Mouse (Mus musculus): ENCODE results near the gene Zbtb37.
"Not testable (repeated sequence)": the region's sequence is repeated elsewhere in the genome, so short reads cannot be mapped to it uniquely, and the experiment has no call there.

Gene Zbtb37

DNA sequence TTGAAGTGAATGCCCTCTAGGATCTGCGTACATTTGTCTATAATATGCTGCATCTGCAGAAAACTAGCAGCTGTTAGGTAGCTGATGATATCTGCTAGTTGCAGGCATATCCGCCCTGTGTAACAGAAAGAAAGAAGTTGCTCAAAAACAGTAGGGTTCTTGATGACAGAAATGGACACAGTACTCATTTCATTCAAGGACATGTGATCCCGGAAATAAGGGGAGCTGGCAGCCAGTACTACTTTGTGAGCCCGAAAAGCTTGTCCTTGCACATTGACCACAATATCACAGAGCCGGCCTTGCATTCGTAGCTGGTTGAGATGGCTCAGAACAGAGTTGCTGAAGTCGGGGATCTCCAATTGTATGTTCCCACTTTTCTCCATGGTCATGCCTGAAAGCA lies 2.3 kb downstream of the Zbtb37 start:
- no peak for DNase-seq (ENCODE audit: low read depth)

DNA sequence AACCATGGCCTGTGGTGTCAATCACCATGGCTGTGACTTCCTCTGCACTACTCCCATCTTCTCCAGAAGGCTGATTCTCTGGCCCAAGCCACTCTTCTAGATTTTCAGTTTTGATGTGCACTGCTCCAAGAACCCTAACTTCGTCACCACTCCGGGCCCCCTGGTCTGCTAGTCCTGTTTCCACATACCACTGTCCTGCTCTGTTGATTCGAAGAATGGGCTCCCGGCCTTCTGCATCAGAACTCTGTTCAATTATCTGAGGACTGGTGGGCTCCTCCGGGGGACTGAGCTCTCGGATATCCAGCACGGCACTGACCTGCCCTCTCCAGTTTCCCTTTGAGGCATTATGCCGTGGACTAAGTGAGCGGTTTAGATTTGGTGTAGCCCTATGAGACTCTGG lies 2.8 kb downstream of the Zbtb37 start:
- DNase-seq (ENCODE audit: low read depth) = no peak

DNA sequence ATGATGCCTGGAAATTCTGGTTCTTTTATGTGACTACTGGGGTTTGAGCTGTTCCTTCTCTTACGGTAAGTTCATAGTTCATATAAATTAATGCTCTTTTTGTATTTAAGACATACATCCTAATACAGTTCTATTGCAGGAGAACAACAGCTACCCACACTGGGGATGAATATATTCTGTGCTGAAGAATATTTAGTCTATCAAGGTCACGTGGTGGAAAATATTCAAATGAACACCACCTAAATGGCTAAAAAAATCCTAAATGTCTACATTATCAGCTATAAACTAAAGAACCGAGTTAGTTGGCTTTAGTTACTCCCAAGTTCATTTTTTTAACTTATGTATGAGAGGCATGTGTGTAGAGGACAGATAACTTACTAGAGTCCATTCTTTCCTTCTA lies 4.6 kb downstream of the Zbtb37 start:
- DNase-seq (ENCODE audit: low read depth) = no peak

DNA sequence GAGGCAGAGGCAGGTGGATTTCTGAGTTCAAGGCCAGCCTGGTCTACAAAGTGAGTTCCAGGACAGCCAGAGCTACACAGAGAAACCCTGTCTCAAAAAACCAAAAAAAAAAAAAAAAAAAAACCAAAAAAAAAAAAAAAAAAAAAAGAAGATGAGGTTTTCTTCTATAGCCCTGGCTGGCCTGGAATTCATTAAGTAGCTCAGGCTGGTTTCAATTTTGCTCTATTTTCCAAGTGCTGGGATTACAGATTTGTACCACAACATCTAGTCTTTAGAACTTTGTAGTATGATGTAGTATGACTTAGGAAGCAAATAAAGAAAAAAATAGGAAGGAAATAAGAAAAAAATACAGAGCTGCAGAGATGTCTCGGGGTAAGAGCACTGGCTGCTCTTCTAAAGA lies 6.2 kb downstream of the Zbtb37 start:
- DNase-seq (ENCODE audit: low read depth) = not testable (repeated sequence)

DNA sequence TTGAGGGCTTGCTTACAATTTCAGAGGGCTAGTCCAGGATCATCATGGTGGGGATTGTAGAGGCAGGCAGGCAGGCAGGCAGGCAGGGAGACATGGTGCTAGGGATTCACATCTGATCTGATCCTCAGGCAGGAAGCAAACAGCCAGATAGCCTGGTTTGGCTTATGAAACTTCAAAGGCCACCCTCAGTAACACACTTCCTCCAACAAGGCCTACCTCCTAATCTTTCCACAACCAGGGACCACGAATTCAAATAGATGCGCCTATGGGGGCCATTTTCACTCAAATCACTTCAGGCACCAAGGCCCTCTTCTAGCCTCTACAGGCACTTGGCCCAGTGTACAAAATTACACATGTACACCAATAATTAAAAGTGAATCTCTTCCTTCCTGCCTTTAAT lies 7.5 kb downstream of the Zbtb37 start:
- no peak for DNase-seq (ENCODE audit: low read depth)

DNA sequence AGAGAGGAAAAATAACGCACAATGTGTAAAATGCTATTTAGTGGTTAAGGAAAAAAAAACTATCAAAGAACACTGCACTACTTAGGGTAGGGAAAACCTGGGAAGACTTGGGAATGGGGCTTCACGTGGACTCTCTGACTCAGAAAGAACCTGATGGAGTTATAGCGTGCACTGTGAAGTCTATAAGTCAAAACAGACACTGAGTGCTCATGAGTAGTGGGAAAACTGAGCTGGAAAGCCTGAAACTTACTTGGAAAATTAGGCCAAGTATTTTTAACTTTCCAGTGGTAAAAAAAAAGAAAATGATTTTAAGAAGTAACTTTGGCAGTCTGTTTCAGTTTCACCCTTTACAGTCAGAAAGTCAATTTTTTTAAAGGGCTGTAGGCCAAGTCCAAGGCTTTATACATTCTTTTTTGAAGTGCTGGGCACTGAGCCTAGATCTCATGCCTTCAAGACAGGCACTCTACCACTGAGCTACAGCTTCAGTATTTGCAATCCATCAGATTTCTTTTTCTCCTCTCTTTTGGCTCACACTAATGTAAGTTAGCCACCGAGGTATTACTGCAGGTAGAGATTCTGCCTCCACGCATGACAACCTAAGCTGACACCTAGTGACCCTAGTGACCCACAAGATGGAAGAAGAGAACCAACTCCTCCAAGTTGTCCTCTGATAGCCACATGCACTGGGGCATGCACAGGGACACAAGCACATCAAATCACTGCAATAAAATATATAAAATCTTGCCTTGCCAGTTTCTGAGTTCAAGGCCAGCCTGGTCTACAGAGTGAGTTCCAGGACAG lies 9.0 kb downstream of the Zbtb37 start:
- DNase-seq (ENCODE audit: low read depth) = no peak

DNA sequence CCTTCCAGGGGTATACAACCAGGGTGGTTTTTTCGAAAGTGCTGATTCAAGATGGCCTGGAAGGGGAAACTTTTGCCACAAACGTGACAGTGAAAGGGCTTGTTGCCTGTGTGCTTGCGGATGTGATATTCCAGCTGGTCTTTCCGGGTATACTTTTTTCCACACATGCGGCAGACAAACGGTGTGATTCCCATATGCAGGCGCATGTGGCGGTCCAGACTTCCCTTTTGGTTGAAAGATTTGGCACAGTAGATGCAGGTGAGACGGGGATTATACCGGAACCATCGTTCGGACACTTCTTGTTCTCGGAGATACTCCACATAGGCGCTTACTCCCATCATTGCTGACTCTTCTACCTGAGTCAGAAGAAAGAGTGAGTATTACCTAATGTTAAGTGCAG lies 14.6 kb downstream of the Zbtb37 start:
- no peak for DNase-seq (ENCODE audit: low read depth)

DNA sequence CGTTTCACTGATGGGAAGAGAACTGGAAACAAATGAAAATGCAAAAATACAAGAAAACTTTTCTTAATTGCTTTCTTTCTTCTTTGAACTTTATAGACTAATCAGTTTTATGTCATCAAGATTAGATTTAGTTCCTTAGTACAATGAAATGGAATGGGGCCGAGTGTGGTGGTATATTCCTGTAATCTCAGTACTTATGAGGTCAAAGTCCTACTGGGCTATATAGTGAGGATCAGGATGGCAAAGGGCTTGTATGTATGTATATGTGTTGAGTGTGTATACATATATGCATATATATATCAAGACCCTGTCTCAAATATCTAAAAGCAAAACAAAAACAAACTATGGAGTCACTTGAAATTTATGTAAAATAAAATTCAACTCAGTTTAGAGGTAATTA lies 18.3 kb downstream of the Zbtb37 start:
- no peak for DNase-seq (ENCODE audit: low read depth)

DNA sequence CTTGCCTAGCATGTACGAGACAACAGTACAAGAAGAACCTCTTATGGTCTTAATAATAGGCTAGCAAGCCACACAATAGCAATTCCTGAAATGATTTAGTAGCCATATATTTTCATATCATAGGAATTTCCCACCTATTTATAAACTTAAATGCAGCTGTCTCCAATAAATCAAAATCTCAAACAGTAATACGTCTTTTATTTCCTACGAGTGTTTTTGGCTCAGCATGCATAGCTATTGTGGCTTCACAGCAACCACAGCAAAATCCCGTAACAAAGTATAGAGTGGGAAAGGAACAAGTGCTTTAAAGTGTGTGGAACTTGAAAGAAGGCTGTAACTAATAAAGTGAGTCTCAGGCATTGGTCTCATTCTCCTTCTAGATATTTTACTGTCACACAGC lies 24.2 kb downstream of the Zbtb37 start:
- no peak for DNase-seq (ENCODE audit: low read depth)

DNA sequence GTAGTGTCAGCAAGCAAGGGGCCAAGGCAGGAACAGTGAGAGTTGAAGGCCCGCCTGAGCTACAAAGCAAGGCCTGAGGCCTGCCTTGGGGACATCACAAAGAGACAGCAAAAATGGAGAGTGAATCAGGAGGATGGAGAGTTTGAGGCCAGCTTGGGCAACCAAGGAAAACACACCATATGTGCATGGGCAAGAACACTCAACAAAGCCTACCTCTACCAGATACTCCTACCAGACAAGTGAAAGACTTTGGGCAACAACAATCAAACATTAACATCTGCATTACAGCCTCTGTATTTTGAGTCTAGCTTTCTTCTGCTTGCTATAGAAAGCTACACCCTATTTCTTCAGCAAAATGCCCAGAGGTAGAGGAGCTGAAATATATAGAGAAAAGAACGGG lies 26.6 kb downstream of the Zbtb37 start:
- DNase-seq (ENCODE audit: low read depth) = no peak

DNA sequence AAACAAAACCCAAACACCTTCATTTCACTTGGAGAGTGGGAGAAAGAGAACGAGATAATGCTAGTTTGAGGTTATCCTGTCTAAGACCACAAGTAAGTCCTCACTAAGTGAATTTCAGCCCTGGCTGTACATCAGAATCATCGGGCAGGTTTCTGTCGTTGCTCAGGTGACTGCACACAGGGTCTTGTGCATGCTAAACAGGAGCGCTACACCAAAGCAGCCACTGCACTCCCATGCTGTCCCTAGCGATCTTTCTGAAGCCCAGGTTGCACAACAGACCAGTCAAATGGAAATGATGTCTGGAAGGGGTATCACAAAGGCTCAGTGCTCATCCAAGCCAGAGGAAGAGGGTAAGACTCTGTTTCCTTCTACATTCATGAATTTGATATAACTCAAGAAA lies 28.2 kb downstream of the Zbtb37 start:
- no peak for DNase-seq (ENCODE audit: low read depth)

DNA sequence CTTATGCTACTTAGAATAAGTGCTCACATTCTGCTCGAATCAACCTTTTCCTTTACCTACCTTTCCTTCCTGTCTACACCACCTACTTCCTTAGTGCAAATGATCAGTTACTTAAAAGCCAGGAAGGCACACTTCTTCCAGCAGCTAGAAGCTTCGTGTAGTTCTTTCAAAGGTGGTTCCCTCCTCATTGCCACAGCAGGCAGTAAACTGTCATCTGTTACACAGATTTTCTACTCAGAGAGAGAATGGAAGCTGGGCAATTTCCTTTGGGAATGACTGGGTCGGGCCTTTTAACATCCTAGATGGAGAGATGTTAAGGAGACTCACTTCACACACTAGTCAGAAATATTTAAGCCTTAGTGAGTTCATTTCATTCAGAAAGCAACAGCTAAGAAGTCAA lies 29.1 kb downstream of the Zbtb37 start:
- DNase-seq (ENCODE audit: low read depth) = no peak

DNA sequence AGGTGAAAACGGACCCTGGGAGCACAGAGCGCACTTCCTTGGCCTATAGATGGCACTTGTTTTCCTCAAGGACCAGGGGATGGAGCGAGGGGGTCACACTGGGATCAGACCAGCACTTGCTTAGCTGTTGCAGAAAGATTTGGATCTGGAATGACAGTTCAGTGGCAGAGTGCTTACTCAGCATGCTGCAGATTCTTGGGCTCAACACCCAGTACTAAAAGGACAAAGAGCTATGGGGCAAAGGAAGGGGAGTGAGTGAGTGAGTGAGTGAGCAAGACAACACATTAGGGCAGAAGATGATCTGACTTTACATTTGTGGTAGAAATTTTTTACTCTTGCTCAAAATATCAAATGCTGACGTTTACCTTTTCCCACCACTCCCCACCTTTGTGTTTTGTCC lies 29.7 kb downstream of the Zbtb37 start:
- DNase-seq (ENCODE audit: low read depth) = no peak

DNA sequence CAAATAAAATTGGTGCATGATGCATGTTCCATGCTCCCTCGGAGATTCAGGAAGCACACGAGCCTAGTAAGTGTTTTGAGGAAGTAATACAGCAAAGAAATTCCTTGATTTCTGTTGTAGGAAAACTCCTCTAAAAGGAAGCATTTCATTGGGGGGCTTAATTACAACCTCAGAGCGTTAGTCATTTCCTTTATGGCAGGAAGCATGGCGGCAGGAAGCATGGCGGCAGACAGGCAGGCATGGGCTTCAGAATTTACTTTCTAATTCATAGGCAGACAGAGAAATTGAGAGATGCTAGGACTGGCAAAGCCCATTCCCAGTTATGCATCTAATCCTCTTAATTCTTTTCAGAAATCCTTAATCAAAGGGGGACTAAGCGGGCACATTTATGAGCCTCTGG lies 40.8 kb downstream of the Zbtb37 start:
- DNase-seq (ENCODE audit: low read depth) = no peak

DNA sequence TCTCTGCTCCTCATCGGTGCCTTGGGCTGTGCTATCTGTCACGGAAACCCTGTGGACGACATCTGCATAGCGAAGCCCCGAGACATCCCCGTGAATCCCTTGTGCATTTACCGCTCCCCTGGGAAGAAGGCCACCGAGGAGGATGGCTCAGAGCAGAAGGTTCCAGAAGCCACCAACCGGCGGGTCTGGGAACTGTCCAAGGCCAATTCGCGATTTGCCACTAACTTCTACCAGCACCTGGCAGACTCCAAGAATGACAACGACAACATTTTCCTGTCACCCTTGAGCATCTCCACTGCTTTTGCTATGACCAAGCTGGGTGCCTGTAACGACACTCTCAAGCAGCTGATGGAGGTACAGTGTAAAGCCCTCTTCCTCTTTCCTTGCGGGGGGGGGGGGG lies 45.3 kb downstream of the Zbtb37 start:
- no peak for DNase-seq (ENCODE audit: low read depth)

DNA sequence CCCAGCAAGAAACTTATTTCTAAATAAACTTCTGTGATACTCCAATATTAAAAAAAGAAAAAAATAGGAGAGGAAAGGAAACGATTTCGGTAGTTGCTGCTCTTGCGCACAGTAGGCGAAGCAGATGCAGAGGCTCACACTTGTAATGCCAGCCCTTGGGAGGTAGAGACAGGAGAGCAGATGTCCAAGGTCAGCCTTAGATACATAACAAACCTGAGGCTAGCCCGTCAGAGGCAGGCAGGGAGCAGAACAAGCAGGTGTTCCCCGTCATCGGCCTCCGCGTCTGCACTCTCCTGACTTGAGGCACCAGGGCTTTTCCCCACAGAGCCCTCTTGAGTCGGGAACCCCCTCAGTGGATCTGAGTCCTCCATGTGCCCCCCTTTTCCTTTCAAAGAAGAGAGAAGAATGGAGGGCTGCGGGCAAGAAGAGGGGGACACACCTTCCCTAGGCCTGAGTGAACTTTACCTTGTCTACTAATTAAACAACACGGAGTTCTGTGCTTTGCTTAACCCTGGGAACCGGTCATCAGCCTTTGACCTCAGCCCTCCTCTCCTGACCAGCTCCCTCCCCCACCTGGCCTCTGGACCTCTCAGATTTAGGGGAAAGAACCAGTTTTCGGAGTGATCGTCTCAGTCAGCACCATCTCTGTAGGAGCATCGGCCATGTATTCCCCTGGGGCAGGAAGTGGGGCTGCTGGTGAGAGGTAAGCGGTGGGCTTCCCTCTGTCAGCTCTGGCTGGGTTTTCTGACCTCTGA lies 47.6 kb downstream of the Zbtb37 start:
- DNase-seq (ENCODE audit: low read depth) = no peak

DNA sequence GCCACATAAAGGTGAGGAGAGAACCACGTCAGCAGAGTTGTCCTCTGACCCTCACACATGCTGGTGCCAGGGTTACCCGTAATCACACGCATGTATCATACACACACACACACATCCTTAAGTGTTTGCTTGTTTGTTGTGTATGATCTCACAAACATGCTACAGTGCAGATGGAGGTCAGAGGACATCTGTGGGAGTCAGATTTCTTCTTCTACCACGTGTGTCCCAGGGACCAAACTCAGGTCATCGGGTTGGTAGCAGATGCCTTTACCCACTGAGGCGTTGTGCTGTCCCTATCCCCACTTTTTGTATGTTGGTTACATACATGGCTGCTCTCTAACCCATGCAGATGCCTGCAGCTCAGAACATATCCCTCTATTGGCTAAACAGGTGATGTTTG lies 49.2 kb downstream of the Zbtb37 start:
- no peak for DNase-seq (ENCODE audit: low read depth)

DNA sequence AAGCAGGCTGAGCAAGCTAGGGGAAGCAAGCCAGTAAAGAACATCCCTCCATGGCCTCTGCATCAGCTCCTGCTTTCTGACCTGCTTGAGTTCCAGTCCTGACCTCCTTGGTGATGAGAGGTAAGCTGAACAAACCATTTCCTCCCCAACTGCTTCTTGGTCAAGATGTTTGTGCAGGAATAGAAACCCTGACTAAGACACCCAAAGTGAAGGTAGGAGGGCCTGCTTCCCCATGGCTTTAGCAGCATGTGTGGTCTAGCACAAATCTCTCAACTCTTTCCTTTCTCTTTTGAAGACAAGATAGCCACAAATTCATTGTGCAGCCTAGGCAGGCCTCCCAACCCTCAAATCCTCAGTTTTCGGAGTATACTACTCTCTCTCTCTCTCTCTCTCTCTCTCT lies 49.9 kb downstream of the Zbtb37 start:
- not testable (repeated sequence) for DNase-seq (ENCODE audit: low read depth)

DNA sequence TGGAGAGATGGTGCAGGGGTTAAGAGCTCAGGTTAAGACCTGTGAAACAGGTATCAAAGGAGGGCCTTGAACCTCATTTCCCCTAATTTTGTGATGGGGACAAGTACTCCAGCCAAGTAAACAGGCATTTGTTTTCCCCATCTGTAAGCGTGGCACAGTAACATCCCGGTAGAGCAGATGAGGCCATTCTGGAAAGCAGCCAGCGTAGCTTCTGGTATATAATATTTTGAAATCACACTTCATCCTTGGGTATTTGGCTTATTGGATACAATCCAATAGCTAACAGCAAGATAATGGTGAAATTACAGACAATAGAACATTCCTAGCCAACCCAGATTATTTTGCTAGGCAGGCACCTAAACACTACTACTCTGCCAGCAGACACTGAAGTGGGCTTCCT lies 51.8 kb downstream of the Zbtb37 start:
- no peak for DNase-seq (ENCODE audit: low read depth)

DNA sequence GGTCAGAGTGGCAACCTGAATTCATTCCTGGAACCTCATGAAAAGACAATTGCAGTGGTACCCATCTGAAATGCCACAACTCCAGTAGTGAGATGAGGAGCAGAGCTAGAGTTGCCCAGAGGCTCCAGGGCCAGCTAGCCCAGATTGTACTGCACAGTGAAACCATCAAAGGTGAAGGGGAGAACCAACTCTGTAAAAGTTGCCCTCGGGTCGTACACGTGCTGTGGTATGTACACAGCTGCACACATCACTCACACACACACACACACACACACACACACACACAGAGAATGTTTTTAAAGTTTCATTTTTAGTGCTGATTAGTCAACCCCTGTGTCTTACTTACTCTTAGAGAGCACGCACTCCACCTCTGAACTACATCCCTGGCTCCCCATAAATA lies 53.3 kb downstream of the Zbtb37 start:
- no peak for DNase-seq (ENCODE audit: low read depth)

DNA sequence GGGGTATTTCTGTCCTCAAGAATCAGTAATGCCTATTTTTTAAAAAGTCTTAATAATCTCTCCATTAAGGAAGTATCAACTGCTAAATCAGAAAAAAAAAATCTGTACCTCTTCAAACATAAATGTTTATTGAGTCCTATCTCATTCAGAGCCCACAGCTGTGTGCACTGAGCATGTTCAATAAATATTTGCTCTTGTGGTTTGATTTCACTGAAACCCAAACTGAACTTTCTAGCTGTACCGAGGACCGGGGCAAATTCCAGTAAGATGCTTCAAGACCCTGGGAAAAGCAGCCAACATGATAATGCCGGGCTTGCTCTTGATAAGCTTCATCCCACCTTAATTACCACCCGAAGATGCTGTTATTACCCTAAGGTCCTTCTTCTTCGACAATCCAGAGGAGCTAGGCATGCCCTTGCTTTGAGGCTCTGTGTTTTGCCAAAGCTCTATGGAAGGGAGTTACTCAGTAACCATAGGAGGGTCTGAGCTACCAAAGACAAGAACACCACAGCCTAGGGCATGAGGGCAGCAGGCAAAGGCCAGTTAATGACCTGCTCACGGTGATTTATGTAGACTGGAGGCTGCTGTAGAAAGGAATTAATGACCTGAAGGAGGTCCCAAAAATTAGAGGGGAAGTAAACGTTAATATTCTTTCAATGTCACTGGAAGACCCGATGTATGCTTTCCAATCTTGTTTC lies 54.0 kb downstream of the Zbtb37 start:
- DNase-seq (ENCODE audit: low read depth) = no peak

DNA sequence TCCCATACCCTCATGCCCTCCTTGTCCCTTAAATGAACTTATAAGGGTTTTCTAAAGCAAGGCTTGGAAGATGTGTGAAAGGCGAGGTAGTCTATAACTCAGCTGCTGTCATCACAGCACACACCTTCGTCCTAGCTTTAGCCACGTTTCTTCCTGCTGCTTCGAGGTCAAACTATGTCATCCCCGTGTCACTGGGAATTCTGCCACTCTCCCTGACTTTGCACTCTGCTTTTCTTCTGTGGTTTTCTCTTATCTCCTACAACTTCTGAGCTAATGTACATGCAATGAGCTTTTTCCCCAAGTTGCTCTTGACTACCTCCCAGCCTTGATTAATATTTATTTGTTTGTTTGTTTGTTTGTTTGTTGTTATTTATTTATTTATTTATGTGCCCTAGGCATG lies 54.6 kb downstream of the Zbtb37 start:
- DNase-seq (ENCODE audit: low read depth) = no peak

DNA sequence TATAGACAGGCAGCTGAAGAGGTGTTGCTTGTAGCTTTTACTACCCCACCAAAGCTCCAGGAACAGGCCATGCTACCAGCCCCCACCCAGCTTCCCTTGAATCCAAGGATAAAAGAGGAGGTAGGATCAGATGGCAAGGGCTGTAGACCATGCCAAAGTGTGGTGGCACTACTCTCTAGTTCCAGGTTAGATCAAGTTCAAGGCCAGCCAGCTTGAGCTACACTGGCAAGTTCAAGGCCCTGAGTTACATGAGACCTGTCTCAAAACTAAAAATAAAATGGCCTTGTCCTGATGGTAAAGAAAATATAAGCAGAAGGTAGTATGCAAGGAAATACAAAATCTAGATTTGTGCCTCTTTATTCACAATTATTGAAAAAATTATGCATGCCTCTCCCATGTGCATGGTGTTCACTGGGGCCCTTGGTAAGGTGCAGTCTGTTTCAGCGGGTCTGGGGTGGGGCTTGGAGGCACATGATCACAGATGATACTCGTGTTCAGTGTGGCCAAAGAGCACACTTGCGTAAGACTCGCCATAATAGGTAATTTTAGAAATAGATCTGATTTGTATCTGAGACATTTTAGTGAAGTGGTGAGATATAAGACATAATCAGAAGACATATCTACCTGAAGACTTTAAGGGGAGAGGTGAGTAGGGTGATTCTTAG lies 56.4 kb downstream of the Zbtb37 start, which contains the start of gene Serpinc1:
Gene Serpinc1 (plus strand): TSS at position 515 of the 665 bp plus-strand sequence.
- DNase-seq (ENCODE audit: low read depth) = no peak

Data from c-Kit-positive CD71-negative TER-119-negative erythroid progenitor cells, embryonic 14.5 days (primary cell).